Mouse (Mus musculus) liver, embryonic 14.5 days (tissue): ENCODE data around the gene Klhl32.

Source experiments
- CTCF ChIP-seq: IDR thresholded peaks from 2 replicates; pipeline ENCODE4 v1.5.1; 2016; ENCODE audit warnings: antibody characterized with exemption, low read depth, control low read depth
- EP300 ChIP-seq: IDR thresholded peaks from 2 replicates; pipeline ENCODE4 v1.6.1; 2016; ENCODE audit warnings: antibody characterized with exemption, low read depth

- TF ChIP-seq CTCF = no peak
- 0 out of 2 replicates have a peak, but pooled peaks have one; percentile 17 for TF ChIP-seq EP300
Measured at GRCm38 (mm10) chr4:24577594-24577993, 273.3 kb downstream of the Klhl32 start.
